Mouse (Mus musculus): ENCODE measurements around the gene Lrfn5. TPM values are rescaled to one million over a fixed set of nuclear protein-coding genes. Genes with fewer than 3 reads are reported as not detected.
A peak's percentile ranks its signal among the peaks of the same experiment; 100 is the strongest.

Gene Lrfn5
- polyA plus RNA-seq (2016; fragmentation: Nextera tagmentation; extraction: Ambion mirVana), result 10.4 and 13.9 TPM in 2 replicates

DNA sequence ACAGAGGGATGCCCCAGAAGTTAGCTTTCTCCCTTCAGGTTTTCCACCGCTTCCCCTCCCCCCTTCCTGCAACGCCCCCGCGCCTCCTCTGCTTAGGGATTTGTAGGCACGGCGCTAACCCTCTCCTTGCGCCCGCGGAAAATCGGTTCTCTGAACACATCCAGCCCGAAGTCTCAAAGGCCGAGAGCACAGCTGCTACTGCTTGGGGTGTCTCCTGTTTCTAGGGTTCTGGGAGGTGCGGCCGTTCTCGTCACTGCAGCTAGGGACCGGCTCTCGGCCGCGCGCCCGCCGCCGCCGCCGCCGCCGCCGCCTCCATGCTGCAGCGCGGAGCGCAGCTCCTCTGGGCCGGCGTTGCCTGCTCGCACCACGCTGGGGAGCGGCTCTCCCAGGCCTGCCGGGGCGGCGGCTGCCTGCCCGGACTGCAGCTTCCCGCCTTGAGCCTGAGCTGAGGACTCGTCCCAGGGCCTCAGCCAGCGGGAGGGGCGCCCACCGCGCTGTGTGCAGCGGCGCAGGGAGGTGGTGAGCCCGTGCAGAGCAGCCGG, at the start of gene Lrfn5:
Gene Lrfn5, plus strand, starts transcription at position 322 of the 542 bp plus-strand sequence.
- Histone ChIP-seq H3K4me3 (replicated peaks) (peak within 1 kb of the TSS; percentile 63), H3K9ac (peak within 1 kb of the TSS; percentile 75), H3K4me2 (peak within 1 kb of the TSS; percentile 83), H3K27me3 (peaks cover 37% of the 10 kb centered on the region), H3K9me3 (no peaks in the 10 kb centered on the region), H3K27ac (peak within 1 kb of the TSS; percentile 86), H3K36me3 (replicated peaks) (no peaks in the 10 kb centered on the region), H3K4me1 (peaks cover 23% of the 10 kb centered on the region)
- peak; percentile 89 for ATAC-seq (ENCODE audit: low FRiP score)
- under 1% methylated on average over 42 of the region's 50 CpGs for WGBS

DNA sequence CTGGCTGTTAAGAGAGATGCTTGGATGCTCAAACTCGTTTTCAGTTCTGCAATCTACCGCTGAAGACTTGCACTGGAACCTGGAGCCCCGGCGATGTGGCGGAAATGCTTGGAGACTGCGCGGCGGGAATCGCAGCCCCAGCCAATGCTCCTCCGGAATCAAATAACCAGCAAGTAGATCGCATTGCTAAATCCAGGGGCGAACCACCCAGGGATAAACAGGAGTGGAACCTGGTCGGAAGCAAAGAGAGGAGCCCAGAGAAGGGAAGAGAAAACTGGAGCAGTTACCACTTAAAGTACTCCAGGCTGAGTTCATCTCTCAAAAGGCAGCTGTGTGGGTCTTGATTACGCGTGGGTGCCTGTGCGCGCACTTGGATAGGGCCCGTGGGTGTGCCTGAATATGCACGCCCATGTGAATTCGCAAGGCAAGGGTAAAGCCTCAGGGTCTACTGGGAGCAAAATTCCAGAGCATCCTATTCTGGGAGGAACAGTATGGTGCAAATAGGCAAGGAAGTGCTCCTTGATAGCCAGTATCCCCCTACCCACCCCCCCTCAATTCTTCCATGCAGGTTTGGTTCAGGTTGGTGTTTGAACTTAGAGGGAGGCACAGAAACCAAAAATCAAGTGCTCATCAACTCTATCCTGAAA, 1.3 kb upstream of the Lrfn5 start:
- Histone ChIP-seq H3K4me2 (peak overlapping the region; percentile 53), H3K9me3 (no peaks in the 10 kb centered on the region), H3K36me3 (replicated peaks) (no peaks in the 10 kb centered on the region), H3K9ac (no peak overlapping the region), H3K27ac (no peak overlapping the region), H3K27me3 (peaks cover 37% of the 10 kb centered on the region), H3K4me3 (replicated peaks) (peak overlapping the region; percentile 26), H3K4me1 (peaks cover 23% of the 10 kb centered on the region)
- ATAC-seq (ENCODE audit: low FRiP score), result no peak
- WGBS, result 3% methylated on average over 20 of the region's 20 CpGs

DNA sequence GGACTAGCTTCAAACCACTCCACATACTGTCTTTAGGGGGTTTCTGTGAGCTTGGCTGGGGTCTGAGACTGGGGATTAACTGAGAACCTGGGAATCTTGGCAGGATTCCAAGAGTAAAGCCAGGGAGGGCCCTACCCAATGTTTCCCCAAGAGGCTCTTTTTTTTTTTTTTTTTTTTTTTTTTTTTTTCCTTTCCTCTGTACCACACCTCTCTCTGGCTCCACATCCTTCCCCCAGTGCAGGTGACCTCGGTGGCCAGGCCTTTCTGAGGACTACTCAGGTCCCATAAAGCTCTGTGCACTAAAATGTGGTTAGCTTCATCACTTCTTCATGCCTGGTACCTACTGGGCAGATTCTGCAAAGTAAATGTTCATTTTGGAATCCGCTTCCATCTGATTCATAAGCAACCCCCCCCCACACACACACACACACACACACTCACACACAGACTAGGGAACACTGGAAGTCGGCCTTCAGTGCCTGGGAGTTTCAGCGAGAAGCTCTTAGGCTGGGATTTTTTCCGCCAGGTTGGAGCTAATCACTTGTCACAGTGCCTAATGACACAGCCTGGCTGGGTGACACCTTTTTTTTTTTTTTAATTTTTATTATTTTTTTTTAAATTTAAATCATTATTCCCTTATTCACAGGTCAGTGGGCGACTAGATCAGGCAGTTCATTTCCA, 662 bp upstream of the Lrfn5 start:
- peak; percentile 74 for ATAC-seq (ENCODE audit: low FRiP score)
- no peaks in the 10 kb centered on the region for H3K36me3 ChIP-seq (replicated peaks)

DNA sequence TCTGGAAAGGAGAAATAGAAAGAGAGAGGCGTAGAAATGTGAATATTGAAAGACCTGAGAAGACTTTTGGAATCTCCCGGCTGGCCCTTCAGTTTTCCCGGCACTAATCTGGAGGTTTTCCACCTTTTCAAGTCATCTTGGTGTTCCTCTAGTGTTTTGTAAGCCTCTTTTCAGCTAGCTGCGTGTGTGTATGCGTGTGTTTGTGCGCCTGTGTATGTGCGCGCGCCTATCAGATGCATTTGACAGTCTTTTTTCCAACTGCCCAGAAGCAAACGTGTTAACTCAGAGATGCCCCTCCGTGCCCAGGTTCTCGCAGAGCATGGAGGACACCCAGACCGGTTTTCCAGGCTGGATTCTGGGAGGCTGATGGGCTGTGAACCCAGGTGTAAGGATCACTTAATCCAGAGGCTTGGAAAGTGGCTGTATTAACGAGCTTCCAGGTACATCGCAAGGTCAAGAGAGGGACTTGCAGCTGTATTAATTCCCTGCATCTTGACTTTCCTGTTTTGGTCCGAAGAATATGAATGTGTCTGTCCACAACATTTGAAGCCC, 757 bp downstream of the Lrfn5 start:
- Histone ChIP-seq H3K27me3 (peaks cover 37% of the 10 kb centered on the region), H3K36me3 (replicated peaks) (no peaks in the 10 kb centered on the region), H3K4me3 (replicated peaks) (peak overlapping the region; percentile 63), H3K4me1 (peaks cover 23% of the 10 kb centered on the region), H3K9me3 (no peaks in the 10 kb centered on the region), H3K27ac (no peak overlapping the region), H3K4me2 (peak overlapping the region; percentile 83), H3K9ac (peak overlapping the region; percentile 75)
- ATAC-seq (ENCODE audit: low FRiP score), result no peak
- under 1% methylated on average over 16 of the region's 16 CpGs for WGBS

More for the DNA sequence above, 662 bp upstream of the Lrfn5 start:
- H3K27ac ChIP-seq, result no peak overlapping the region
- H3K4me2 ChIP-seq, result peak overlapping the region; percentile 83
- no peaks in the 10 kb centered on the region for H3K9me3 ChIP-seq
- peaks cover 23% of the 10 kb centered on the region for H3K4me1 ChIP-seq
- peak overlapping the region; percentile 63 for H3K4me3 ChIP-seq (replicated peaks)
- peak overlapping the region; percentile 75; the same call in 1 of the 2 replicates for H3K9ac ChIP-seq
- peaks cover 37% of the 10 kb centered on the region for H3K27me3 ChIP-seq
- WGBS, result 3% methylated on average over 6 of the region's 6 CpGs

DNA sequence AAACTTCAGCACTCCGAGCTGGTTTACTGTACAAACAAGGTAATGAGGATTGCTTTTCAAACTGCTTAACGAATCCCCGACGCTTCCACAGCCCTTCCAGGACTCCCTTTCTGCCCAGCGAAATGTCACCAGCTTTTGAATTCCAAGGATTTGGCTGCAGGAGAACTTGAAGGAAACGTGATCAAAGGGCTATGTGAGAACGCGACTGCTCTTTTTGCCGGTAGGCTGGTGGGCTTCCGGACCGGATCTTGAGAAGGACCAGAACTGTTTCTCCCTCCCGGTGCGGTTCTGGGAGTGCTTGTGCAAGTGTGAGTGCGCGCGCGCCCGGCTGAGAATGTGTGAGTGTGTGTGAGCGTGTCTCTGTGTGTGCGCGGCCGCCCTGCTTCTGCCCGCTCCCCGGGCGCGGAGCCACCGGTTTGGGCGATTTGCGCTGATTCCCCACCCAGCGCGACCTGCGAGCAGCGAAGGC, 1.3 kb downstream of the Lrfn5 start:
- Histone ChIP-seq H3K9me3 (no peaks in the 10 kb centered on the region), H3K4me1 (peaks cover 23% of the 10 kb centered on the region), H3K27ac (no peak overlapping the region), H3K4me3 (replicated peaks) (peak overlapping the region; percentile 63), H3K36me3 (replicated peaks) (no peaks in the 10 kb centered on the region), H3K4me2 (peak overlapping the region; percentile 83), H3K27me3 (peaks cover 37% of the 10 kb centered on the region), H3K9ac (peak overlapping the region; percentile 75)
- ATAC-seq (ENCODE audit: low FRiP score), result no peak
- under 1% methylated on average over 33 of the region's 33 CpGs for WGBS

DNA sequence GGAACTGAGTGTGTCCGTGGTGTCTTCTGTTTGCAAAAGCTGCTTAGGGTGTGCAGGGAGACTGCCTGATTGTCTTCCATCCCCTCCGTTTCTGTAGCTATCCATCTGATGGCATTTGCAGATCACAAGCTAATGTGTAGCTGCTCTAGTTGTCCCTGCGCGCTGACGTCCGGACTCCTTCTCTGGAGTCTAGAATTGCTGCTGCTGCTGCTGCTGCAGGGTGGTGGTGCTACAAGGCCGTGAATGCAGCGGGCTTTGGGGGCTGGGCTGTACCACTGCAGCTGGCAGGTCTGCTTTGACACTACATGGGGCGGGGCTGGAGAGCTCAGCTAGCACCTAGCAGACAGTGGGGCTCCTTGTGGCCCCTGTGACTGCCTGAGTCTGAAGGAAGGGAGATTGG, 3.2 kb downstream of the Lrfn5 start:
- under 1% methylated on average over 9 of the region's 9 CpGs for WGBS
- peak overlapping the region; percentile 17 for H3K4me3 ChIP-seq (replicated peaks)

DNA sequence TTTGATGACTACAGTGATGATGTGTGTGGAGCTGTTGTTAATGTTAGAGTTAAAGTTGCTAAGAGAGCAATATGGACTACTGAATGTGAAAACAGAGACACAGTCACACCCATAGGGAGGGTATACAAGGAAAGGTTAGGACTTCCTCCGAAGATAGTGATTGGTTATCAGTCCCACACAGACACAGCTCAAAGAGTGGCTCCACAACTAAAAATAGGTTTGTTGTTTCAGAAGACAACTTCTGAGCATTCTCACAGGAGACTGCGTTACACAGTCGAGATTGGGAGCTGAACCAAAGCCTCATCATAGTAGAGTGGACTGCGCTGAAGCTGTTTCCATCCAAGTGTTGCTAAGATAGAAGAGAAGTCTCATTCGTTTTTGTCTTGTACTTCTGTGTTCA, 57.0 kb downstream of the Lrfn5 start:
- Histone ChIP-seq H3K4me3 (replicated peaks) (no peak overlapping the region), H3K4me1 (no peaks in the 10 kb centered on the region), H3K9me3 (no peaks in the 10 kb centered on the region), H3K4me2 (no peak overlapping the region), H3K27ac (no peak overlapping the region), H3K36me3 (replicated peaks) (no peaks in the 10 kb centered on the region), H3K9ac (no peak overlapping the region), H3K27me3 (no peaks in the 10 kb centered on the region)
- no peak for ATAC-seq (ENCODE audit: low FRiP score)
- 81% methylated on average over 5 of the region's 5 CpGs for WGBS

More for the DNA sequence above, 3.2 kb downstream of the Lrfn5 start:
- Histone ChIP-seq H3K9me3 (no peaks in the 10 kb centered on the region), H3K4me1 (peaks cover 21% of the 10 kb centered on the region), H3K36me3 (replicated peaks) (no peaks in the 10 kb centered on the region), H3K27me3 (peaks cover 29% of the 10 kb centered on the region), H3K27ac (0 out of 2 replicates have a peak overlapping the region, but pooled peaks have one; percentile 33), H3K9ac (peak overlapping the region; percentile 13; the same call in 1 of the 2 replicates), H3K4me2 (peak overlapping the region; percentile 19)
- peak; percentile 50 for ATAC-seq (ENCODE audit: low FRiP score)

DNA sequence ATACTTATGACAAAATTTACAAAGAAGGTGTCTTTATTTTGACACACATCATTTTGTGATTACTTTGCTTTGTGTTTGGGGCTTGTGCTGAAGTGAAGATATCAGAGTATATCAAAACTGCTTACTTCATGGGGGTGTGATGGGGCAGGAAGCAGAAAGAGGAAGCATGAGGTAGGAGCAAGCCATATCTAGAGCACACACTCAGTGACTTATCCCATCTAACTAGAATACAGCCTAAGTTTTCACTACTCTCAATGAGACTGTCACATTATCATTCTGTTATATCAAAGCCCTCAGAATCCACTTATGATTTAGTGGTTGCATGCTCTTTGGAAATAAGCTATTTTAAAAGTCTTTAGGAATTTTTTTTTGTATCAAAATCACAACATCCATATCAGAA, 77.4 kb downstream of the Lrfn5 start:
- H3K36me3 ChIP-seq (replicated peaks), result no peaks in the 10 kb centered on the region
- H3K27me3 ChIP-seq, result no peaks in the 10 kb centered on the region
- no peak overlapping the region for H3K4me3 ChIP-seq (replicated peaks)
- ATAC-seq (ENCODE audit: low FRiP score), result no peak
- H3K9ac ChIP-seq, result no peak overlapping the region
- H3K27ac ChIP-seq, result no peak overlapping the region
- H3K4me1 ChIP-seq, result no peaks in the 10 kb centered on the region
- H3K9me3 ChIP-seq, result no peaks in the 10 kb centered on the region
- H3K4me2 ChIP-seq, result no peak overlapping the region

DNA sequence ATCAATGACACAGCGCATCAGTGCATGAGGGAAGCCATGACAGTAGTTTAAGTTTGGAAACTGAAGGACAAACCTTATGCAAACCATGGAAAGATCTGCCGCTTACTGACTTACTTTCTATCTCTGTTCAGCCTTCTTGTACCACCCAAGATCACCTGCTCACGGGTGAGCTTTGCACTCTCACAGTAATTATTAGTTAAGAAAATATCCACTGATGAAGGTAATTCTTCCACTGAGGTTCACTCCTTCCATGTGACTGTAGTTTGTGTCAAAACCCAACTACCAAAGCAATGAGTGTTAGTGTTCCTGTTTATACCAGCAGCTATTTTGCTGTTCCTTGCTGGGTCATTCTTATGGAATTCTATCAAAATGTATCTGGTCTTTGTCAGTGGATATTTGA, 84.9 kb downstream of the Lrfn5 start:
- Histone ChIP-seq H3K4me3 (replicated peaks) (no peak overlapping the region), H3K9me3 (no peaks in the 10 kb centered on the region), H3K4me1 (no peaks in the 10 kb centered on the region), H3K4me2 (no peak overlapping the region), H3K36me3 (replicated peaks) (no peaks in the 10 kb centered on the region), H3K27ac (no peak overlapping the region), H3K27me3 (no peaks in the 10 kb centered on the region), H3K9ac (no peak overlapping the region)
- 94% methylated on average over 3 of the region's 3 CpGs for WGBS
- no peak for ATAC-seq (ENCODE audit: low FRiP score)

DNA sequence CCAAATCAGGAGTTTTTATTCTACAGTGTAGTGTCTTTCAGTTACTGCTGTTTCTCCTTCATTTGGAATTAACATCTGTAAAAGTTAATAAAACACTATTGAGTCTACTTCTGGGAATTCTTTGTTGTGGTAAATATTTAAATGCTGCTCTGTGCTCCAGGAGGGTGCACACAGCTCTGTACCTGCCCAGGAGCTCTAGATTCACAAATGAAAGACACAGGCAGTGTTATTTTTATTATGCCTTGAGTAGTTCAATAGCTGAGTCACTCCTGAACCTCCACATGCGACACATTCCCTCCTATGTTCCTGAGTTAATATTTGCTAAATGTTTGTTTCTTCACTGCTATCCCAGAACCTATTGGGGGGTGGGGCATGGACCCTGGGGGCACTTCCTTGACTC, 87.1 kb downstream of the Lrfn5 start:
- no peaks in the 10 kb centered on the region for H3K9me3 ChIP-seq
- H3K4me2 ChIP-seq, result no peak overlapping the region
- H3K27me3 ChIP-seq, result no peaks in the 10 kb centered on the region
- H3K27ac ChIP-seq, result no peak overlapping the region
- H3K4me3 ChIP-seq (replicated peaks), result no peak overlapping the region
- ATAC-seq (ENCODE audit: low FRiP score), result no peak
- H3K36me3 ChIP-seq (replicated peaks), result no peaks in the 10 kb centered on the region
- H3K4me1 ChIP-seq, result no peaks in the 10 kb centered on the region
- no peak overlapping the region for H3K9ac ChIP-seq
- WGBS, result 86% methylated on average over 1 of the region's 1 CpGs

DNA sequence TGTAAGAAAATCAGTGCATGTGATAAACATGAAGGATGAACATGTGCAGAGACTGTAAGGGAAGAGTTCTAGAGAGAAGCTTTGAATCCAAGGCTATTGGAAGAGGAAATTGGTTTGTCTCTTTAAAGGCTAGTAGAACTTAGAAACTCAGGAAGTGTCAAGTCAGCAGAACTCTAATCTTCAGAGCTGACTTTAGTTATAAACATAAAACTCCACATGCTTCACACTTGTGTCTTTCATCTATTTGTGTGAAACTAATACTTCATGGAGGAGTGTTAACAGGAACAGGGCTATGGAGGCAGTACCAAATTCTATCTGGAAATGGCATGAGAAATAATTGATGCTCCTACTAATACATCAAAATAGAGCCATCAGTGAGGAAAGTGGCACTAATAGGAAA, 101.6 kb downstream of the Lrfn5 start:
- Histone ChIP-seq H3K27ac (no peak overlapping the region), H3K4me3 (replicated peaks) (no peak overlapping the region), H3K36me3 (replicated peaks) (no peaks in the 10 kb centered on the region), H3K9ac (no peak overlapping the region), H3K27me3 (no peaks in the 10 kb centered on the region), H3K4me2 (no peak overlapping the region), H3K9me3 (no peaks in the 10 kb centered on the region), H3K4me1 (no peaks in the 10 kb centered on the region)
- ATAC-seq (ENCODE audit: low FRiP score), result no peak

DNA sequence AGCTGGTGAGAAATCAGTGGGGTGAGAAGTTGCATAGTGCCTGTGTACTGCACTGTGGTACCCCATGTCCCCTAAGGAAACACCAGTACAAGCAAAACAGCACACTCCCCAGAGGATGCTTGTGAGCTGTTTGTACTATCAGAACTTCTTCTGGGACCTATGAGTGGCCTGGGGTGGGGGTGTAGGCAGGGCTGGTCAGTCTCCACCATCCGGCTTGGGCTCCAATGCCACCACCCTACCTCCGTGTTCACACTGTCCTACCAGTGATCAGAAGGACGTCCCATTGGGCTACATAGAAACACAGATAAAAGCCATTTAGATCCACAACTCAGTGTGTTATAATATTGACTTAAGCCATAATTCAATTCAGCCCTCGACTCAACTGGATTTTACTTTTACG, 131.4 kb downstream of the Lrfn5 start:
- ATAC-seq (ENCODE audit: low FRiP score), result no peak
- H3K4me2 ChIP-seq, result no peak overlapping the region
- H3K4me1 ChIP-seq, result no peaks in the 10 kb centered on the region
- H3K9ac ChIP-seq, result no peak overlapping the region
- H3K36me3 ChIP-seq (replicated peaks), result no peaks in the 10 kb centered on the region
- H3K9me3 ChIP-seq, result no peaks in the 10 kb centered on the region
- no peak overlapping the region for H3K27ac ChIP-seq
- no peaks in the 10 kb centered on the region for H3K27me3 ChIP-seq
- no peak overlapping the region for H3K4me3 ChIP-seq (replicated peaks)
- WGBS, result 87% methylated on average over 5 of the region's 5 CpGs
